Mouse (Mus musculus): Measurements from ENCODE around the gene Ncs1. TPM values are rescaled to one million over a fixed set of nuclear protein-coding genes. Genes with fewer than 3 reads are reported as not detected.

The Ncs1 gene
- polyA plus RNA-seq, 1 experiment from 2014 or later = 43.2 TPM

DNA sequence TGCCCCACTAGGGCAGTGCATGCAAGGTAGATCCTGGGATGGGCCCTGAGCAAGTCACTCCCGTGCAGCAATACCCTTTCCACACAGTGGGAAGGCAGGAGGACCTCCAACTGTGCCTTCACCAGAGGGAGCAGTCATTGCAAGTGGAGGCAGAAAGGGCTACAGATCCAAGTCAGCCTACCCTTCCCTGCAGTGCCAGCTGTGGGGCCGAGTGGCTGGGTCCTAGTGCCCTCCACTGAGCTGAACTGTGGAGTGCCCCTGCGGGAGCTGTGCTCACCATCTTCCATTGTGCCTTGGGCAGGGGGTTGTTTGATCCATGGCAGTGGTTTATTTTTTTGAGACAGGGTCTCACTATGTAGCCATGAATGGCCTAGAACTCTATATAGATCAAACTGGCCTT, 34.4 kb upstream of the Ncs1 start:
- Histone ChIP-seq H3K4me1 (0 out of 2 replicates have a peak, but pooled peaks cover 4% of the 10 kb centered on the region), H3K27ac (no peak overlapping the region), H3K36me3 (peaks cover 77% of the 10 kb centered on the region), H3K4me3 (replicated peaks) (no peak overlapping the region), H3K27me3 (no peaks in the 10 kb centered on the region), H3K9me3 (replicated peaks) (no peaks in the 10 kb centered on the region), H3K4me2 (no peak overlapping the region), H3K9ac (no peak overlapping the region)
- no peak for ATAC-seq (replicated peaks; ENCODE audit: low FRiP score)
- 67% methylated on average over 3 of the region's 3 CpGs for WGBS

DNA sequence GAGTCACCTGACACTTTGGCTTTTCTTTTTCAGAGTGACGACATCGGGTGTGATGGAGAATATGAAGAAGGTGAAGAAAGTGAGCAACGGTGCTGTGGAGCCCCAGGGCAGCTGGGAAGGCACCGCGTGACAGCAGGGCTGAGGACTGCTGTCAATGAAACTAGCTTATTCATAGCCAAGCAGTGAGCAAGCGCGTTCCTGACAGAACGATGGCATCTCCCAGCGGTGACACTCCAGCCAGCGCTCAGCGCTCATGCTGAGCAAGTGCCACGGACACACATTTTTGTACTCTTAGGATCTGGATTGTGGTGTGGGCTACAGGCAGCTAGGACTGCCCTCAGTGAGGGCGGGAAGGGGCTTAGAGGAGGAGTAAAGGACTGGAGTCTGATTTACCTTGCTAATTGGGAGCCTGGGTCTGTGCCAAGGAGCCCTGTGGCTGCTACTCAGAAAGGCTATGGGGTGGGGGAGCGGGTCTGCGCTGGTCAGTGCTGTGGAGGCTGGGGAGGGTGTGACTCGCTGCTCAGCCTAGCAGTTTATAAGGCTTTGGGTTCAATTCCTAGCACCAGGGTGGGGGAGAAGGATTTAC, 31.3 kb upstream of the Ncs1 start:
- no peaks in the 10 kb centered on the region for H3K9me3 ChIP-seq (replicated peaks)
- H3K27me3 ChIP-seq = no peaks in the 10 kb centered on the region
- H3K9ac ChIP-seq = no peak overlapping the region
- H3K4me3 ChIP-seq (replicated peaks) = no peak overlapping the region
- no peak overlapping the region for H3K27ac ChIP-seq
- no peak for ATAC-seq (replicated peaks; ENCODE audit: low FRiP score)
- H3K4me1 ChIP-seq = 0 out of 2 replicates have a peak, but pooled peaks cover 2% of the 10 kb centered on the region
- WGBS = 86% methylated on average over 16 of the region's 16 CpGs
- H3K4me2 ChIP-seq = no peak overlapping the region
- peaks cover 62% of the 10 kb centered on the region for H3K36me3 ChIP-seq

DNA sequence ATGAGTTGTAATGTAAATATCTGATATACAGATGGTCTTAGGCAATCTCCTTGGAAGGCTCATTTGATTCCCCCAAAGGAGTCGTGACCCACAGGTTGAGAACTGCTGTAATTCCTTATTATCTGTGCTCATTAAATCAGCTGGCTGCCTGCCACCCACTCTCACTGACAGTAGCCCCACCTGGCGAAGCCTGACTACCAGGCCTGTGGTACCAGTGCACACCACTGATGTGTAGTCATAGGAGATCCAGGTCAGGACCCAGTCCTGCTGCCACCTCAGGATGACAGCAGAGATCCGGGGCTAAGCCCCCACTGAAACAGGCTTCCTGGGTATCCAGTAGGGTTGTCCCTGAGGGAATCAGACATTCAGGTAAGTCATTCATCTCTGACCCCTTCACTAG, 27.0 kb upstream of the Ncs1 start:
- Histone ChIP-seq H3K9me3 (replicated peaks) (no peaks in the 10 kb centered on the region), H3K9ac (no peak overlapping the region), H3K27ac (no peak overlapping the region), H3K4me1 (0 out of 2 replicates have a peak, but pooled peaks cover 2% of the 10 kb centered on the region), H3K36me3 (peaks cover 24% of the 10 kb centered on the region), H3K4me2 (no peak overlapping the region), H3K27me3 (no peaks in the 10 kb centered on the region), H3K4me3 (replicated peaks) (no peak overlapping the region)
- WGBS = 79% methylated on average over 3 of the region's 3 CpGs
- ATAC-seq (replicated peaks; ENCODE audit: low FRiP score) = no peak

DNA sequence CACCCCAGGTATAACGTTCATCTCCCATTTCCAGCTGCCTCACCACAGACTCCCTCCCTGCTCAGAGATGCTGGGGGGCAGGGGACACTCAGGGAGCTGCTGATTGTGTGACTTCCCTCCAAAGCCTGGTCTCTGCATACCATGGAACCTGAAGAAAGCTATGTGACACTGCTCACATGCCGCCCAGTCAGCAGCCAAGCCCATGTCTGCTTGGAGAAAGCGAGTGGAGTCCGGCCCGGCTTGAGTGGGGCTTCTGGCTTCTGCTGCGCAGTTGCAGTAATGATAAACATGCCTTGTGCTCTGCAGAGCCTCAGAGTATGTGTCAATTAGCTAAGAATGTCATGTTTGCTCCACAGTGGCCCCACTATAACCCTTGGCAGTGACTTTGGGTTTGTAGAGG, 26.2 kb upstream of the Ncs1 start:
- no peak overlapping the region for H3K4me2 ChIP-seq
- no peaks in the 10 kb centered on the region for H3K4me1 ChIP-seq
- 85% methylated on average over 6 of the region's 6 CpGs for WGBS
- H3K27me3 ChIP-seq = no peaks in the 10 kb centered on the region
- no peak overlapping the region for H3K9ac ChIP-seq
- ATAC-seq (replicated peaks; ENCODE audit: low FRiP score) = no peak
- H3K27ac ChIP-seq = no peak overlapping the region
- H3K9me3 ChIP-seq (replicated peaks) = no peaks in the 10 kb centered on the region
- peaks cover 19% of the 10 kb centered on the region for H3K36me3 ChIP-seq
- H3K4me3 ChIP-seq (replicated peaks) = no peak overlapping the region

DNA sequence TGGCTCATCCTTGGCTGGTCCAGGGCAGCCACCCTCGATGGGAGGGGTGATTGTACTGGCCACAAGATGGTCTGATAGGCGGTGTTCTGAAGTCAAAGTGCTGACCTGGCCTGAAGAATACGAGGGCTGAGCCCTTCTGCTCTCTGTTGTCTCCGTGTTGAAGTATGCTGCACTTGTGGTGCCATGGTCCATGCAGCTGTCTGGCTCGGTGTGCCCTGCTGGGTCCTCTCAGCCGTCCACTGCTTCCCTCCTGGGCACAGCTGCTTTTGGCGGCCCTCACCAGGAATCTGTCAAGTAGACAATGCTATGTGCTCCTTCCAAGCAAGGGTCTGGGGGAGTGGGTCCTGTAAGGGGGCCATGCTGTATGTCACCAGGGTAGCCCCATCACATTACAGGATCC, 24.8 kb upstream of the Ncs1 start:
- Histone ChIP-seq H3K4me3 (replicated peaks) (no peak overlapping the region), H3K36me3 (peaks cover 6% of the 10 kb centered on the region; the same call in 1 of the 2 replicates), H3K27me3 (no peaks in the 10 kb centered on the region), H3K4me1 (no peaks in the 10 kb centered on the region), H3K4me2 (no peak overlapping the region), H3K9ac (no peak overlapping the region), H3K9me3 (replicated peaks) (no peaks in the 10 kb centered on the region), H3K27ac (no peak overlapping the region)
- WGBS = 65% methylated on average over 7 of the region's 7 CpGs
- ATAC-seq (replicated peaks; ENCODE audit: low FRiP score) = no peak

DNA sequence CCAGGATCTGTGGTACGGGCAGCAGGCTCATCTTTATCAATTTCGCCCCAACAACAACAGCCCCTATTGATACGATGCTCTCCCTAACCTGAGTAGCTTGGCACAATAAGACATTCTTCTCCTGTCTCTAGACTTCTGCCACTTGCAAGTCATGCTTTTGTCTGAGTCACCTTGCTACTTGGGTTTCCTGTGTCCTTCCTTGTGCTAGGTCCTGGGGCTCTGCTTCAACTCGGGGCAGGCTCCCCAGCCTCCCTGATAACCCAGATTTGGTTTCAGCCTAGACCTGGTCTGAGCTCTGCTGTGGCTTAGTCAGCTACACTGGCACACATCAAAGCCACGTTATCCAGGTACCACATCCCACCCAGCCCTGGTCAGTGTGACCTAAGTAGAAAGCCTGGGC, 24.0 kb upstream of the Ncs1 start:
- Histone ChIP-seq H3K27ac (no peak overlapping the region), H3K9ac (no peak overlapping the region), H3K4me3 (replicated peaks) (no peak overlapping the region), H3K36me3 (peaks cover 6% of the 10 kb centered on the region; the same call in 1 of the 2 replicates), H3K4me2 (no peak overlapping the region), H3K27me3 (no peaks in the 10 kb centered on the region), H3K4me1 (no peaks in the 10 kb centered on the region), H3K9me3 (replicated peaks) (peaks cover 3% of the 10 kb centered on the region)
- no peak for ATAC-seq (replicated peaks; ENCODE audit: low FRiP score)
- 73% methylated on average over 5 of the region's 5 CpGs for WGBS

DNA sequence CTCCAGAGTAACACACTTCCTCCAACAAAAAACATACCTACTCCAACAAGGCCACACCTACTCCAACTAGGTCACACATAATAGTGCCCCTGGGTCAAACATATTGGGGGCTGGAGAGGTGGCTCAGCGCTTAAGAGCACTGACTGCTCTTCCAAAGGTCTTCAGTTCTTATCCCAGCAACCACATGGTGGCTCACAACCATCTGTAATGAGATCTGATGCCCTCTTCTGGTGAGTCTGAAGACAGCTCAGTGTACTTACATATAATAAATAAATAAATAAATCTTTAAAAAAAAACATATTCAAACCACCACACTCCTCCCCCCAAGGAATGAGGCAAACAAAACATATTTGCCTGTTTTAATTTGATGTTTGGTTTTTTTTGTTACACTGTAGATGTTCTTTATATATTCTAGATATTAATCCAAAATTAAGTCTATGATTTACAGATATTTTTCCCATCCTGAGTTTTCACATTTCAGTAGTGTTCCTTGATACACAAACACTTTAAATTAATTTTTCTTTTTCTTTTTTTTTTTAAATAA, 16.8 kb upstream of the Ncs1 start:
- no peaks in the 10 kb centered on the region for H3K27me3 ChIP-seq
- no peaks in the 10 kb centered on the region for H3K36me3 ChIP-seq
- 61% methylated on average over 1 of the region's 1 CpGs for WGBS
- H3K4me2 ChIP-seq = no peak overlapping the region
- no peaks in the 10 kb centered on the region for H3K4me1 ChIP-seq
- ATAC-seq (replicated peaks; ENCODE audit: low FRiP score) = no peak
- H3K27ac ChIP-seq = no peak overlapping the region
- H3K9ac ChIP-seq = no peak overlapping the region
- H3K9me3 ChIP-seq (replicated peaks) = peaks cover 7% of the 10 kb centered on the region
- no peak overlapping the region for H3K4me3 ChIP-seq (replicated peaks)

DNA sequence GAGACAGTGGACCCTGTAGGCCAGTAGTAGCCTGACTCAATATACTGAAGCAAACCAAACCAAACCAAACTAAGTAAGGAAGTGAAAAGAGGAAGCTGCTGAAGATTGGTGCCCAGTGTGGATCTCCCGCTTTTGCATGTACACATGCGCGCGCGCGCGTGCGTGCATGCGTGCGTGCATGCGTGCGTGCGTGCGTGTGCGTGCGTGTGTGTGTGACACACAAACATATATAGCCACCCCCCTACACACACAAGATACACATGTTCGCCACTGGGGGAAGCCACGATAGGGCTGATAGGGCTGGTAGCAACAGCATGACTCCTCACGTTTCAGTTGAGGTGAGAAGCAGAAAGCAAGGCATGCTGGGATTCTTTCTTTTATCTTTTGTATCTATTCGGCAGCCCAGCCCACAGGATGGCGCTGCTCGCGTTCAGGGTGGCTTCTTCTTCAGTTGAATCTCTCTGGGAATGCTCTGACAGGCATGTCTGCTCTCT, 6.4 kb upstream of the Ncs1 start:
- no peak for ATAC-seq (replicated peaks; ENCODE audit: low FRiP score)
- H3K4me1 ChIP-seq = peaks cover 31% of the 10 kb centered on the region
- H3K9ac ChIP-seq = no peak overlapping the region
- no peaks in the 10 kb centered on the region for H3K36me3 ChIP-seq
- peak overlapping the region; percentile 21 for H3K4me3 ChIP-seq (replicated peaks)
- H3K4me2 ChIP-seq = peak overlapping the region; percentile 48
- peak overlapping the region; percentile 10; the same call in 1 of the 2 replicates for H3K27ac ChIP-seq
- H3K9me3 ChIP-seq (replicated peaks) = no peaks in the 10 kb centered on the region
- no peaks in the 10 kb centered on the region for H3K27me3 ChIP-seq
- 36% methylated on average over 23 of the region's 23 CpGs for WGBS

DNA sequence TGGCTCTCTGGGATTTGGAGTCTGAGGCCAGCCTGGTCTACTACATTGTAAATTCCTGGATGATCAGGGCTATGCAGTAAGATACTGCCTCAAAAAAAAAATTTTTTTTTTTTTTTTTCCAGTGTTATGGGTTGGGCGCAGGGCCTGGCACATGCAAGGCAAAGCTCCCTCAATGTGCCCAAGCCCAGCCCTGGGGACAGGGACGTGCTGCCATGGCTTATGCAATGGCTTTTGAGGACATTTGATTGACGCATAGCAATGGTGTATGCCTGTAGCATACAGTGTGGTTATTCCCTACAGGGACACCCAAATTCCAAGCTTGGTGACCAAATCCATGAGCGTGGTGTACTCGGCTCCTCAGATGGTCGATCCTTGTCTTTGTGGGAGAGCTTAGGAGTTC, 5.8 kb upstream of the Ncs1 start:
- Histone ChIP-seq H3K4me2 (peak overlapping the region; percentile 48), H3K27me3 (no peaks in the 10 kb centered on the region), H3K9me3 (replicated peaks) (no peaks in the 10 kb centered on the region), H3K36me3 (no peaks in the 10 kb centered on the region), H3K27ac (peak overlapping the region; percentile 10; the same call in 1 of the 2 replicates), H3K4me3 (replicated peaks) (peak overlapping the region; percentile 21; the same call in 1 of the 2 replicates), H3K9ac (no peak overlapping the region), H3K4me1 (peaks cover 37% of the 10 kb centered on the region)
- ATAC-seq (replicated peaks; ENCODE audit: low FRiP score) = no peak
- 80% methylated on average over 6 of the region's 6 CpGs for WGBS

DNA sequence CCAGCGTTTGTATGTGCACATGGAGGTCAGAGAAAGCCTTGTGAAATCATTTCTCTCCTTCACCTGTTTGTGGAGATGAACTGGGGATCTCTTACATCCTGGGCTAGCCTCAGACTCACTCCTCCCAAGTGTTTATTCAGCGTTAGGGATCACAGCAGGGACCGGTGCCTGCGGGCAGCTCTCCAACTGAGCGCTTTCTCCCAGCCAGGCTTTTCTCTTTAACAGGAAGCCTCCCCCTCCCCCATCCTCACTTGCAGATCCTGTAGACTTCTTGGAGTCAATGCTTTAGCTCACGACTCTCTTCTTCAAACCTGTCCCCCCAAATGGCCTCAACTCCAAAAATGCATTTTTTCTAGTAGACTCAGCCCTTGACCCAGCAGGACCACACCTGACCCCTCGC, 4.0 kb upstream of the Ncs1 start:
- WGBS = 13% methylated on average over 7 of the region's 7 CpGs
- no peaks in the 10 kb centered on the region for H3K9me3 ChIP-seq (replicated peaks)
- peaks cover 50% of the 10 kb centered on the region for H3K4me1 ChIP-seq
- H3K27ac ChIP-seq = no peak overlapping the region
- H3K4me3 ChIP-seq (replicated peaks) = no peak overlapping the region
- H3K4me2 ChIP-seq = no peak overlapping the region
- no peak overlapping the region for H3K9ac ChIP-seq
- H3K36me3 ChIP-seq = no peaks in the 10 kb centered on the region
- no peaks in the 10 kb centered on the region for H3K27me3 ChIP-seq
- ATAC-seq (replicated peaks; ENCODE audit: low FRiP score) = no peak

DNA sequence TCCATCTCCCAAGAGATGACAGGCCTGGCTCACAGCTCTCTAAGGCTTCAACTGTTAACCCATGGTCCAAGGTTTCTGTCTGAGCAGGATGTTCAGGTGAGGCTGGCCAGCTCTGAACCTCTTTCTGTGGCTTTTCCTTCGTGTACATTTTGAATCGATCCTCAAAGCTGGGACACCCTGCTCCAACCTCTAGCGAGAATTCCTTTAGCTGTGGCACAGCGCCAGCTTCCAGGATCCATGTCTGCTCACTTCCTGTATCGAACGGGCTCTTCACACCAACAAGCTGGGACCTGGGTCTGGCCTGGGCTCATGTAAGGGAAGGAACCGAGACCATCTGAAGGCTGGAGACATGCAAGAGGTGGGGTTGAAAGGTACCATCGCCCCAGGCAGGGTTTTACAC, 1.4 kb upstream of the Ncs1 start:
- Histone ChIP-seq H3K27me3 (no peaks in the 10 kb centered on the region), H3K4me1 (peaks cover 71% of the 10 kb centered on the region), H3K36me3 (no peaks in the 10 kb centered on the region), H3K27ac (no peak overlapping the region), H3K4me3 (replicated peaks) (no peak overlapping the region), H3K4me2 (0 out of 2 replicates have a peak overlapping the region, but pooled peaks have one; percentile 96), H3K9ac (no peak overlapping the region), H3K9me3 (replicated peaks) (no peaks in the 10 kb centered on the region)
- WGBS = 69% methylated on average over 8 of the region's 8 CpGs
- no peak for ATAC-seq (replicated peaks; ENCODE audit: low FRiP score)

DNA sequence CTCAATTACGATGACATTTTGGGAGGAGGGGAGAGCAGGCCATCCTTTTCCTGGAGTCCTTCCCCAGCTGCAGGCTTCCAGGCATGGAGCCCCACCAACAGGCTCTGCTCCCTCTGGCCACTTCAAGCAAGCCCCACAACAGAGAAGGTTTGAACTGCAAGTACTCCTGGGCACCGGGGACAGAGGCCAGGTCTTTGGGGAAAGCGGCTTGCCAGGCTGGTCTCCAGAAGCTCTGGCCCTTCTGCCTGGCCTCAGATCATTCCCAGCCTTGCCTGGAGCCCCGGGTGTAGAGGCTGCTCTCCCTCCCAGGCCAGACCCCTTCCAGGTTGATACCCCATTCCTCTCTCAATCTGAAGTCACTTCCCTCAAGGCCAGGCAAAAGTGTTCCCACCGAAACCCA, 572 bp upstream of the Ncs1 start:
- Histone ChIP-seq H3K9me3 (replicated peaks) (no peaks in the 10 kb centered on the region), H3K4me1 (peaks cover 67% of the 10 kb centered on the region), H3K9ac (peak overlapping the region; percentile 90), H3K36me3 (no peaks in the 10 kb centered on the region), H3K27ac (peak overlapping the region; percentile 82), H3K27me3 (no peaks in the 10 kb centered on the region), H3K4me2 (peak overlapping the region; percentile 96), H3K4me3 (replicated peaks) (peak overlapping the region; percentile 85)
- 15% methylated on average over 5 of the region's 5 CpGs for WGBS
- no peak for ATAC-seq (replicated peaks; ENCODE audit: low FRiP score)

Measured in kidney, embryonic 15.5 days (tissue).